Mouse (Mus musculus) liver, embryonic 13.5 days (tissue): Measurements from ENCODE around the gene Jup. TPM values are rescaled to one million over a fixed set of nuclear protein-coding genes. Genes with fewer than 3 reads are reported as not detected.
"Not testable (repeated sequence)": the region's sequence is repeated elsewhere in the genome, so short reads cannot be mapped to it uniquely, and the experiment has no call there.

Experiments used
- ATAC-seq: fragments of 200-750 bp; cut with Nextera tagmentation; 2 replicates; pipeline ENCODE4 v1.8.0; 2017; ENCODE audit warnings: low read depth, mild to moderate bottlenecking, moderate number of reproducible peaks, moderate library complexity
- DNase-seq: peaks from one replicate; pipeline ENCODE4 v3.0.0; 2022
- H3K27ac ChIP-seq: fragments of 300-500 bp; sonication (generic); 2 replicates; pipeline ENCODE4 v1.5.1; 2015; ENCODE audit warnings: moderate library complexity, mild to moderate bottlenecking, inconsistent platforms
- H3K27me3 ChIP-seq: fragments of 300-500 bp; sonication (generic); 2 replicates; pipeline ENCODE4 v1.6.1; 2015; ENCODE audit warnings: mild to moderate bottlenecking, inconsistent platforms
- H3K36me3 ChIP-seq: fragments of 300-500 bp; sonication (generic); 2 replicates; pipeline ENCODE4 v1.6.1; 2015; ENCODE audit warnings: mild to moderate bottlenecking, inconsistent platforms
- H3K4me1 ChIP-seq: fragments of 300-500 bp; sonication (generic); replicated peaks from 2 replicates; pipeline ENCODE4 v1.6.1; 2015; ENCODE audit warnings: inconsistent platforms
- H3K4me2 ChIP-seq: fragments of 300-500 bp; sonication (generic); 2 replicates; pipeline ENCODE4 v1.6.1; 2015; ENCODE audit warnings: inconsistent platforms, mild to moderate bottlenecking, moderate library complexity
- H3K4me3 ChIP-seq: fragments of 300-500 bp; sonication (generic); replicated peaks from 2 replicates; pipeline ENCODE4 v1.5.1; 2015; ENCODE audit warnings: mild to moderate bottlenecking, inconsistent platforms
- H3K9ac ChIP-seq: fragments of 300-500 bp; sonication (generic); 2 replicates; pipeline ENCODE4 v1.6.1; 2015; ENCODE audit warnings: mild to moderate bottlenecking, inconsistent platforms
- H3K9me3 ChIP-seq: fragments of 300-500 bp; sonication (generic); replicated peaks from 2 replicates; pipeline ENCODE4 v1.6.1; 2016; ENCODE audit warnings: inconsistent platforms
- WGBS: fragments of 180-500 bp; shearing (Covaris S2); methylation state at CpG from one replicate; pipeline ENCODE4 v1.1.7; 2015; ENCODE audit not compliant: insufficient replicate concordance; 5-methylcytosine and 5-hydroxymethylcytosine counted together
- microRNA-seq: library from miRNA; unstranded; fragments of <30 nt; microRNA quantifications from one replicate; pipeline ENCODE4, GENCODE M21; 2016
- polyA plus RNA-seq: library from polyadenylated mRNA; unstranded; fragments of >200 nt; fragmentation: Nextera tagmentation; extraction: Ambion mirVana; gene quantifications from 2 replicates; pipeline ENCODE4 v1.2.1, GENCODE M21; 2015

Jup gene
- polyA plus RNA-seq, 1 experiment from 2014 or later: 13.2 TPM

- 66% methylated on average over 11 of the region's 11 CpGs for WGBS
- no peak overlapping the region for H3K9ac ChIP-seq
- no peaks in the 10 kb centered on the region for H3K27me3 ChIP-seq
- H3K9me3 ChIP-seq: no peaks in the 10 kb centered on the region
- H3K36me3 ChIP-seq: peaks cover 25% of the 10 kb centered on the region
- no peak overlapping the region for H3K4me2 ChIP-seq
- no peak for DNase-seq
- no peak overlapping the region for H3K27ac ChIP-seq
- no peak overlapping the region for H3K4me3 ChIP-seq
- peaks cover 14% of the 10 kb centered on the region for H3K4me1 ChIP-seq
- no peak for ATAC-seq
These were observed 72.4 kb downstream of the Jup start for GRCm38 (mm10) chr11:100325062-100325629.

- H3K9me3 ChIP-seq: no peaks in the 10 kb centered on the region
- no peaks in the 10 kb centered on the region for H3K27me3 ChIP-seq
- peaks cover 25% of the 10 kb centered on the region for H3K36me3 ChIP-seq
- no peak overlapping the region for H3K27ac ChIP-seq
- ATAC-seq: no peak
- peak; percentile 52 for DNase-seq
- no peak overlapping the region for H3K4me2 ChIP-seq
- H3K4me3 ChIP-seq: no peak overlapping the region
- peaks cover 20% of the 10 kb centered on the region for H3K4me1 ChIP-seq
- H3K9ac ChIP-seq: no peak overlapping the region
- WGBS: 7% methylated on average over 3 of the region's 3 CpGs
These were observed 74.0 kb downstream of the Jup start for GRCm38 (mm10) chr11:100323578-100323977.

DNA sequence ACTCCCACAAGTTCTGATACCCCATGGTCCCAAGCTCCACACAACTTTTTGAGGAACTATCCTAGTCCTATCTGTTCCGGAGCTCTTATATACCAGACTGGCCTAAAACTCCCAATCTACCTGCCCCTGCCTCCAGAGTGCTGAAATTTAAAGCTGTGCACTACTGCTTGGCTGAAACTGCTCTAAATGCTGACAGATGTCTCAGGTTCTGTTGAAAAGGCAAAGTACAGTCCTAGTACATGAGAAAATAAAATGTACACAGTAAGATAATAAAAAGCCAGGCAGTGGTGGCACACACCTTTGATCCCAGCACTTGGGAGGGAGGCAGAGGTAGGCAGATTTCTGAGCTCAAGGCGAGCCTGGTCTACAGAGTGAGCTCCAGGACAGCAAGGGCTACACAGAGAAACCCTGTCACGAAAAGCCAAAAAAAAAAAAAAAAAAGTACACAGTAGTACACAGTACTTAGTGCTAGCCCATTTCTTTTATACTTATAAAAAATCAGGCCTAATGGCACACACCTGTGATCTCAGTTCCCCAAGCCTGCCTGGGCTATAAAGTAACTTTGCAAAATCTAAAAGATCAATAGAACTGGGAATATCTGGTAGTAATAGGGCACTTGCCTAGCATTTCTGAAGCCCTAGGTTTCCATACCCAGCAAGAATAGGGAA lies 74.8 kb downstream of the Jup start:
- Histone ChIP-seq H3K27ac (peak overlapping the region; percentile 98), H3K4me3 (peak overlapping the region; percentile 29; the same call in 1 of the 2 replicates), H3K36me3 (peaks cover 25% of the 10 kb centered on the region), H3K4me2 (no peak overlapping the region), H3K9ac (no peak overlapping the region), H3K9me3 (no peaks in the 10 kb centered on the region), H3K27me3 (no peaks in the 10 kb centered on the region), H3K4me1 (peaks cover 29% of the 10 kb centered on the region)
- no peak for DNase-seq
- ATAC-seq: no peak
- 52% methylated on average over 3 of the region's 3 CpGs for WGBS

DNA sequence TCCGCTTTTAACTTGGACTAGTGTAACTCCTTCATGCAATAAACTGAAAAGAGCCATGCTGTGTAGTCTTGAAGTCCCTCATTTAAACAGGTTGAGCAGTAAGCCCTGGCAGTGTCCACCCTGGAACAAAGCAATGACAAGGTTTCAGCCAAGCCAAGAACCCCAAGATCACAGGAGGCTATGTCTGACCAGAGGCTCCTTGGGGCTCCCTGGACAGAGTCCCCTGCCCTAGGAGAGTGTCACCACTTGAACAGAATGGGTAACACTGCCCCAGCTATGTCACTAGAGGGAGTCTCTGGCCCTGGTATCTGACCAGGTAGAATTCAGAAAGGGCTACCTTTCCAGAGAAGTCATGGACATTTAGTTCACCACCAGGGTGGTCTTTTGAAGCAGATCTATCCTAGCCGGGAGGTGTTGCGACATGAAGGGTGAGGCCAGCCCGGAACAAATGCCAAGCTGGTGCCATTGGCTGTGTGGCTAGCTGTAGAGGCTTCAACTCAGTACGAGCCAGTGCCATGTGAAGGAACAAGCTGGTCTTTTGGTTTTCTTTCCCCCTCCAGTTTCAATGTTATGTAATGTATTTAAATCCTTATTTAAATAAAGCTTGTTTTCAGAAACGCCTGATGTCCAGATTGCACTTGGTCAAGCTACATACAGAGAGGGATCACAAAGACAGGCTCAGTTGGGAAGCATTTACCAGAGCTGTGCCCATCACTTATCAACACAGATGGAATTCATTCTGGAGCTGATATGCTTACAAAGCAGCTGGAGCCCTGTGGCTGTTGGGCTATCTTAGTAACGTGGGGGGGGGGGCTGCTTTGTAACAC lies 75.9 kb downstream of the Jup start:
- H3K4me2 ChIP-seq: peak overlapping the region; percentile 82
- WGBS: 74% methylated on average over 7 of the region's 7 CpGs
- H3K4me3 ChIP-seq: peak overlapping the region; percentile 29
- peak overlapping the region; percentile 98 for H3K27ac ChIP-seq
- peaks cover 37% of the 10 kb centered on the region for H3K4me1 ChIP-seq
- ATAC-seq, DNase-seq, H3K27me3 ChIP-seq, H3K9me3 ChIP-seq: not testable (repeated sequence)
- peak overlapping the region; percentile 37; the same call in 1 of the 2 replicates for H3K9ac ChIP-seq
- H3K36me3 ChIP-seq: peaks cover 25% of the 10 kb centered on the region

DNA sequence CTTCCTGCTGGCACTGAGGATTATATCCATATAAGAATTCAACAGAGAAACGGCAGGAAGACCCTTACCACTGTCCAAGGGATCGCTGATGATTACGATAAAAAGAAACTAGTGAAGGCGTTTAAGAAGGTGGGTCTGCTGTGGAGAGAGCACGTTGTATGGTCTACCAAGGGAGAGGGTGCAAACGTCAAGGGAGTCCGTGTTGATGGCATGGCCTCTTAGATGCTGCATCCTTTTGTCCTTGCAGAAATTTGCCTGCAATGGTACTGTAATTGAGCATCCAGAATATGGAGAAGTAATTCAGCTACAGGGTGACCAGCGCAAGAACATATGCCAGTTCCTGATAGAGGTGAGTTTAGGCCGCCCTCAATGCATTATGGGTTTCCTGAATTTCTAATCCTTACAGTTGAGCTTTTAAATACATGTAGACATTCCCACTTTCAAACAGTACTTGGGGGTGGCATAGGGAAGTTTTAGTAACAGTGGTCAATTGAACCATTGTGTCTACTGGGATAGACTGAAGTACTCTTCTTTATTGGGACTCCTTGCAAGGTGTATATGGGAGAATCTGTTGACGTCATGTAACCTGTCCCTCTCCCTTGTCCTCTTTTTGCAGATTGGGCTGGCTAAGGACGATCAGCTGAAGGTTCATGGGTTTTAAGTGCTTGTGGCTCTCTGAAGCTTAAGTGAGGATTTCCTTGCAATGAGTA lies 76.7 kb downstream of the Jup start:
- Histone ChIP-seq H3K4me3 (peak overlapping the region; percentile 85), H3K4me2 (peak overlapping the region; percentile 82), H3K4me1 (peaks cover 37% of the 10 kb centered on the region), H3K9ac (peak overlapping the region; percentile 98), H3K27ac (peak overlapping the region; percentile 98), H3K36me3 (peaks cover 25% of the 10 kb centered on the region)
- 11% methylated on average over 11 of the region's 11 CpGs for WGBS
- ATAC-seq, H3K9me3 ChIP-seq, DNase-seq, H3K27me3 ChIP-seq: not testable (repeated sequence)

DNA sequence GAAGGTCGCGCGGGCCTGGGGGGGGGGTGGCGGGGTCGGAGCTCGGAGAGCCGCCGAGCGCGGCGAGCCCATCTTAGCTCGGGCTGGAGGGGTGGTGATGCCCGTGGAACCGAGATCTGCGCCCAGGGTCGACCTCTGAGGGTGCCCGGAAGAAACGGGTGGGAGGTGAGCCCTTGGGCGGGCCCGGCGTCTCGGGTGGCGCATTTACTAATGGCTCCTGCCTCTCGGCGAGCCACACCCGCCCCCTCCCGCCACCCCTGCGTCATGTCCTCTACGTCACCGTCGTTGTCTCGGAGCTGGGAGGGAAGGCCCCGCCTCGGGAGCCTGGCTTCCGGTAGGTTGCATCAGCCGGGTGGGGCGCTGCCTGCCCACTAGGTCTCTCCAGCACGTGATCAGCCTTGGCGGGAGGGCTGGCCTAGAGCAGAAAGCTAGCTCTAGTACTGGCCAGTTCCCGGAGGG lies 77.4 kb downstream of the Jup start:
- DNase-seq (peak; percentile 95), ATAC-seq (peak; percentile 80)
- no peaks in the 10 kb centered on the region for H3K27me3 ChIP-seq
- peak overlapping the region; percentile 98 for H3K9ac ChIP-seq
- H3K4me3 ChIP-seq: peak overlapping the region; percentile 85
- under 1% methylated on average over 40 of the region's 40 CpGs for WGBS
- H3K36me3 ChIP-seq: peaks cover 25% of the 10 kb centered on the region
- H3K27ac ChIP-seq: peak overlapping the region; percentile 98
- H3K4me2 ChIP-seq: peak overlapping the region; percentile 82
- peaks cover 37% of the 10 kb centered on the region for H3K4me1 ChIP-seq
- no peaks in the 10 kb centered on the region for H3K9me3 ChIP-seq

GRCm38 (mm10) chr11:100319492-100320171 lies 77.9 kb downstream of the Jup start, which contains the start of gene Eif1:
Gene Eif1 (plus strand): TSS chr11:100319885.
- peak within 1 kb of the TSS; percentile 82 for H3K4me2 ChIP-seq
- H3K4me3 ChIP-seq: peak within 1 kb of the TSS; percentile 85
- H3K27ac ChIP-seq: peak within 1 kb of the TSS; percentile 98
- peak; percentile 100 for DNase-seq
- peak; percentile 82 for ATAC-seq
- no peaks in the 10 kb centered on the region for H3K9me3 ChIP-seq
- peak within 1 kb of the TSS; percentile 98 for H3K9ac ChIP-seq
- peaks cover 41% of the 10 kb centered on the region for H3K4me1 ChIP-seq
- under 1% methylated on average over 53 of the region's 58 CpGs for WGBS
- H3K27me3 ChIP-seq: no peaks in the 10 kb centered on the region
- peaks cover 25% of the 10 kb centered on the region for H3K36me3 ChIP-seq

Small RNA genes lying within 50 kb of the gene (microRNA-seq; reads per million reads assigned to microRNA genes)
- not detected for gene Gm27374

Other genes starting within 250 kb of the Jup start
- gene Krt19, start 249.1 kb downstream of the Jup start, polyA plus RNA-seq: 2.6 and 4.3 TPM in 2 replicates
- not detected in 2 replicates for gene Krt9, start 204.5 kb downstream of the Jup start, polyA plus RNA-seq
- 0.90 and 1.0 TPM in 2 replicates for gene Krt14, start 190.2 kb downstream of the Jup start, polyA plus RNA-seq
- gene Krt16, start 148.9 kb downstream of the Jup start, polyA plus RNA-seq: not detected in 2 replicates
- gene Krt17, start 136.7 kb downstream of the Jup start, polyA plus RNA-seq: 0.41 and 0.62 TPM in 2 replicates
- gene Krt42, start 127.9 kb downstream of the Jup start, polyA plus RNA-seq: not detected in 2 replicates
- 1,883 and 1,943 TPM in 2 replicates for gene Eif1, start 77.9 kb downstream of the Jup start, polyA plus RNA-seq
- gene Gast, start 63.4 kb downstream of the Jup start, polyA plus RNA-seq: not detected in 2 replicates
- gene Hap1, start 41.6 kb downstream of the Jup start, polyA plus RNA-seq: 0.37 and 0.50 TPM in 2 replicates
- 5.8 and 6.0 TPM in 2 replicates for gene P3h4, start 17.1 kb upstream of the Jup start, polyA plus RNA-seq
- 11.8 and 13.1 TPM in 2 replicates for gene Fkbp10, start 17.9 kb upstream of the Jup start, polyA plus RNA-seq
- 25.1 and 27.6 TPM in 2 replicates for gene Nt5c3b, start 44.0 kb upstream of the Jup start, polyA plus RNA-seq
- 0.08 and 0.24 TPM in 2 replicates for gene Klhl10, start 44.2 kb upstream of the Jup start, polyA plus RNA-seq
- 2.4 and 2.6 TPM in 2 replicates for gene Klhl11, start 75.0 kb upstream of the Jup start, polyA plus RNA-seq
- gene Acly, start 130.2 kb upstream of the Jup start, polyA plus RNA-seq: 86.2 and 108 TPM in 2 replicates
- gene Ttc25, start 147.8 kb upstream of the Jup start, polyA plus RNA-seq: 0.08 and 0.16 TPM in 2 replicates
- 13.2 and 14.1 TPM in 2 replicates for gene Cnp, start 177.1 kb upstream of the Jup start, polyA plus RNA-seq
- gene Nkiras2, start 221.5 kb upstream of the Jup start, polyA plus RNA-seq: 19.9 and 20.9 TPM in 2 replicates
- gene Dnajc7, start 222.4 kb upstream of the Jup start, polyA plus RNA-seq: 70.7 and 86.2 TPM in 2 replicates